Mouse (Mus musculus) neural tube, embryonic 14.5 days (tissue): Measurements from ENCODE around the gene Stx2. TPM values are rescaled to one million over a fixed set of nuclear protein-coding genes. Genes with fewer than 3 reads are reported as not detected.

Experiments
- ATAC-seq: fragments of 200-750 bp; cut with Nextera tagmentation; 2 replicates; pipeline ENCODE4 v1.8.0; 2017; ENCODE audit warnings: low read depth, mild to moderate bottlenecking, moderate TSS enrichment, moderate library complexity
- H3K27ac ChIP-seq: fragments of 300-500 bp; sonication (generic); 2 replicates; pipeline ENCODE4 v1.5.1; 2014; ENCODE audit warnings: low read depth, mild to moderate bottlenecking, control low read depth, low read length, moderate library complexity, mixed read lengths
- H3K27me3 ChIP-seq: fragments of 300-500 bp; sonication (generic); 2 replicates; pipeline ENCODE4 v1.6.1; 2014; ENCODE audit warnings: low read length; ENCODE audit not compliant: control insufficient read depth, insufficient read depth
- H3K36me3 ChIP-seq: fragments of 300-500 bp; sonication (generic); 2 replicates; pipeline ENCODE4 v1.6.1; 2014; ENCODE audit warnings: low read length, mixed read lengths; ENCODE audit not compliant: control insufficient read depth, insufficient read depth
- H3K4me1 ChIP-seq: fragments of 300-500 bp; sonication (generic); 2 replicates; pipeline ENCODE4 v1.6.1; 2014; ENCODE audit warnings: low read length; ENCODE audit not compliant: control insufficient read depth, insufficient read depth
- H3K4me2 ChIP-seq: fragments of 300-500 bp; sonication (generic); 2 replicates; pipeline ENCODE4 v1.6.1; 2014; ENCODE audit warnings: mild to moderate bottlenecking, low read depth, low read length, control low read depth
- H3K4me3 ChIP-seq: fragments of 300-500 bp; sonication (generic); 2 replicates; pipeline ENCODE4 v1.5.1; 2014; ENCODE audit warnings: low read depth, low read length, control low read depth, mixed read lengths
- H3K9ac ChIP-seq: fragments of 300-500 bp; sonication (generic); replicated peaks from 2 replicates; pipeline ENCODE4 v1.6.1; 2014; ENCODE audit warnings: low read depth, mild to moderate bottlenecking, control low read depth, low read length, mixed read lengths
- H3K9me3 ChIP-seq: fragments of 300-500 bp; sonication (generic); 2 replicates; pipeline ENCODE4 v1.6.1; 2016; ENCODE audit warnings: low read length; ENCODE audit not compliant: control insufficient read depth
- WGBS: fragments of 180-500 bp; shearing (Covaris S2); extraction: QIAGEN DNeasy Blood & Tissue Kit; methylation state at CpG from one replicate; pipeline ENCODE4 v1.1.7; 2014; 5-methylcytosine and 5-hydroxymethylcytosine counted together
- polyA plus RNA-seq: library from polyadenylated mRNA; unstranded; fragments of >200 nt; fragmentation: Nextera tagmentation; extraction: Ambion mirVana; gene quantifications from 2 replicates; pipeline ENCODE4 v1.2.1, GENCODE M21; 2014

Stx2 gene
- 14.4 and 26.8 TPM in 2 replicates for polyA plus RNA-seq

GRCm38 (mm10) chr5:129008412-129008826, at the start of gene Stx2:
Gene Stx2, minus strand, starts transcription at chr5:129008574.
- 0% methylated on average over 37 of the region's 39 CpGs for WGBS
- H3K4me2 ChIP-seq: peak within 1 kb of the TSS; percentile 63
- peak; percentile 83 for ATAC-seq
- no peaks in the 10 kb centered on the region for H3K27me3 ChIP-seq
- H3K27ac ChIP-seq: 0 out of 2 replicates have a peak within 1 kb of the TSS, but pooled peaks have one; percentile 6
- H3K36me3 ChIP-seq: no peaks in the 10 kb centered on the region
- H3K9me3 ChIP-seq: no peaks in the 10 kb centered on the region
- H3K9ac ChIP-seq: peak within 1 kb of the TSS; percentile 74
- peak within 1 kb of the TSS; percentile 59 for H3K4me3 ChIP-seq
- H3K4me1 ChIP-seq: peaks cover 9% of the 10 kb centered on the region; the same call in 1 of the 2 replicates

- H3K9me3 ChIP-seq: no peaks in the 10 kb centered on the region
- H3K36me3 ChIP-seq: no peaks in the 10 kb centered on the region
- no peaks in the 10 kb centered on the region for H3K27me3 ChIP-seq
- H3K9ac ChIP-seq: no peak overlapping the region
- H3K4me3 ChIP-seq: no peak overlapping the region
- no peak overlapping the region for H3K4me2 ChIP-seq
- 0 out of 2 replicates have a peak, but pooled peaks cover 7% of the 10 kb centered on the region for H3K4me1 ChIP-seq
- WGBS: 87% methylated on average over 9 of the region's 9 CpGs
- no peak overlapping the region for H3K27ac ChIP-seq
- ATAC-seq: no peak
Observed at GRCm38 (mm10) chr5:129054675-129055284, 46.4 kb upstream of the Stx2 start.

DNA sequence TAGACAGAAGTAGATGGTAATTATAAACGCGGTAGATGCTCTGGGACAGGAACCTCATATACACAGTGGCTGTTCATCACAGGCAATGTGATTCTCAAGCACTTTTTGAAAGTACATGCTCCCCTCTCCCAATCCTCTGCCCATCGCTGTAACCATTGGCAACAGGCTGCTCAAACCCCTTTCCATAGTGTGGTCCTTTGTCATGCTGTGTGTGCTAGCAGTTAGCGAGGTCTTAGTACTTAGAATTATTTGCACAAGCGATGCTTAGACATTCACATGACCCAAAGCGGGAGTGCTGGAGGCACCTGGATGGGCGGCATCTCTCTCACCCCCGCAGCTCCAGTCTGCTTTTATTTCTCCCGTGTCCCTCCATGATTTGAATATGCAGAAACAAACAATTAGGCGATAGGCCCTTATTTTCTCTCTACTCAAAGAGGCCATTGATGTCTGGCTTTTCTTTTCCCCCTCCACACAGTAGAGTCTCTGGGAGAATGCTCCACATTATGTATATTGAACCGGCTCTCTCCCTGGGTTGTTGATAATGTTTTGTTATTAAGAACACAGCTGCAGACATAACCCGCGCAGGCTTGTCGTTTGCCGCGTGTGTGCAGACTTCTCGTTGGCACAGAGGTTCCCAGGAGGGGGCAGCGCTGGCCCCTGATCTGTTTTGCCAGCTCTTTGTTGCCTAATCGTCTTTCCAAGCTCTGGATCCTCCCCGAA, 44.4 kb upstream of the Stx2 start:
- Histone ChIP-seq H3K9ac (no peak overlapping the region; the same call in 1 of the 2 replicates), H3K9me3 (no peaks in the 10 kb centered on the region)
- WGBS: 17% methylated on average over 20 of the region's 20 CpGs

DNA sequence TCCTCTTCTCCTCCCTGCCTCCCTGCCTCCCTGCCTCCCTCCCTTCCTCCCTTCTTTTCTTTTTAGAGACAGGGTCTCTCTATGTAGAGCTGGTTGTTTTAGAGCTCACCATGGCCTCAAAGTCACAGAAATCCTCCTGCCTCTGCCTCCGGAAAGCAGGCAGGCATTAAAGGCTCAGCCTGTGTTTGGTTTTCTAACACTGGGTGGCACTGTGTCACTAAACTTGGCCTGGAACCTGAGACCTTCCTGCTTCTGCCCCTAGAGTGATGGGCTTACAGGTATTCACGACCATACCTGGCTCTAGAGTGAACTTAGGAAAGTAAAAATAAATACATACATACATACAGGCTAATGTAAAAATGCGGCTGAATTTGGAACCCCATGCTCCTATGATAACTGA, 43.5 kb upstream of the Stx2 start:
- Histone ChIP-seq H3K4me3 (no peak overlapping the region), H3K9me3 (no peaks in the 10 kb centered on the region), H3K9ac (no peak overlapping the region), H3K4me2 (no peak overlapping the region), H3K36me3 (no peaks in the 10 kb centered on the region), H3K27ac (no peak overlapping the region), H3K27me3 (no peaks in the 10 kb centered on the region), H3K4me1 (0 out of 2 replicates have a peak, but pooled peaks cover 12% of the 10 kb centered on the region)
- WGBS: 91% methylated on average over 3 of the region's 3 CpGs
- no peak for ATAC-seq

More for the DNA sequence above, 44.4 kb upstream of the Stx2 start:
- ATAC-seq: peak; percentile 24; the same call in 1 of the 2 replicates
- peak overlapping the region; percentile 4; the same call in 1 of the 2 replicates for H3K4me2 ChIP-seq
- H3K36me3 ChIP-seq: no peaks in the 10 kb centered on the region
- no peaks in the 10 kb centered on the region for H3K27me3 ChIP-seq
- H3K4me1 ChIP-seq: 0 out of 2 replicates have a peak, but pooled peaks cover 12% of the 10 kb centered on the region
- H3K27ac ChIP-seq: peak overlapping the region; percentile 68
- H3K4me3 ChIP-seq: no peak overlapping the region

DNA sequence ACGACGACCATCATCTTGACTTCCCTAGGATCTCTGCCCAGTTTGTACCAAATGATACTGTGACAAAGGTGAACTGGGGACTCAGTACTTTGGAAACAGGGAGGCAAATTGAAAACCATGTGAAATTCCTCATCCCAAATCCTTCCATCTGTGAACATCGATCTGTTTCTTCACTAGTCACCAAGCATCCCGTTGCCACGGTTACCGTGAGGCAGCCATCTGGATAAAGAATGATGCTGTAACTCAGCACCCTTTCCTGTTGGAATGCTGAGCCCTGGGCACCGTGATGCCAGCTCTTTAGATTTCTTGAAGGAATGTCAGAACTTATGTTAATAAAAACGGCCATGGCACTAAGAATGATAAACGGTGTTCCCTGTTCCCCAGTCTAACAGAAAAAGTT, 41.0 kb upstream of the Stx2 start:
- Histone ChIP-seq H3K4me1 (0 out of 2 replicates have a peak, but pooled peaks cover 20% of the 10 kb centered on the region), H3K9me3 (no peaks in the 10 kb centered on the region), H3K4me3 (no peak overlapping the region), H3K27me3 (no peaks in the 10 kb centered on the region), H3K36me3 (no peaks in the 10 kb centered on the region), H3K4me2 (no peak overlapping the region), H3K9ac (no peak overlapping the region), H3K27ac (no peak overlapping the region)
- ATAC-seq: no peak
- WGBS: 57% methylated on average over 9 of the region's 9 CpGs

DNA sequence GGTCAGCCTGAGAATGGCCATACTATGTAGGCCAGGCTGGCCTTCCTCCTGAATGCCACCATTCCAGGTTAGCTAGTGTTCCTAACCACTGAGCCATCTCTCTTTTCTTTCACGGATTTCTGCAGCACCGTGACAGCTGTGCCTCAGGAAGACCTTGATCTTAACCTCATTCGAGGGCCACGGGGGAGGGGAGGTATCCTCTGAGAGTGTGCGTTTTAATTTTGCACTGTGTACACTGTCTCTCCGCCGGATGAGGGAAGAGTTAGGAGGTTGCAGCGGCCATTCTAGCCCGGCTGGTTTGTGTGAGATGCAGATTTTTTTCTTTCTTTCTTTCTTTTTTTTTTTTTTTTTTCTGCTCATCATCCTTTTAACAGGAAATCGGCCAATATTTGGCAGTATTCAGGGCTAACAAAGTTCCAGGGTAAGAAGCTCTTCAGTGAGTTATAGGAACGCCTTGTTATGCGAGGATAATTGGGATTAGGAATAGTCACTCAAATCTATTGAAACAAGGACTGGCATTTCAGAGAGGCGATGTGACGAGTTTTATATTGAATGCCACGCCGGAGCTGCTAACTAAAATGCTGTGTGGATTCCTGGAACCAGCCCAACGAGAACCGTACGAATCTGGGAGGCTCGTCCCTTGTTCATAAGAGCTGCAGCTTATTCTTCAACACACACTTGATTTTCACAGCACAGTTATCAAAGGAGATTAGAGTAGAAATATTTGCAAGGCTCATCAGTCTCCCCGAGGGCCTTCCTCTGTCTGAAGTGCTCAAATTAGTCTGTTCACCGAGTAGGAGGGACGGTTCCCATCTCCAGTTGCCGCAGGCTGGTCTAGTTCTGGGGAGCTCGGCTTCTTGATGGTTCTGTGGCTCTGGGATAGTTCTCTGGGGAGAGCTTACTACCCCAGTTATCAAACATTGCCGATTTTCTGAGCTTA, 37.5 kb upstream of the Stx2 start:
- 0 out of 2 replicates have a peak overlapping the region, but pooled peaks have one; percentile 12 for H3K27ac ChIP-seq
- no peak overlapping the region for H3K4me3 ChIP-seq
- no peaks in the 10 kb centered on the region for H3K36me3 ChIP-seq
- no peak for ATAC-seq
- no peak overlapping the region for H3K9ac ChIP-seq
- H3K27me3 ChIP-seq: no peaks in the 10 kb centered on the region
- 0 out of 2 replicates have a peak, but pooled peaks cover 13% of the 10 kb centered on the region for H3K4me1 ChIP-seq
- 45% methylated on average over 26 of the region's 26 CpGs for WGBS
- peak overlapping the region; percentile 2; the same call in 1 of the 2 replicates for H3K4me2 ChIP-seq
- H3K9me3 ChIP-seq: no peaks in the 10 kb centered on the region

GRCm38 (mm10) chr5:129037739-129038138, 29.4 kb upstream of the Stx2 start:
- H3K27ac ChIP-seq: no peak overlapping the region
- H3K36me3 ChIP-seq: no peaks in the 10 kb centered on the region
- ATAC-seq: no peak
- no peak overlapping the region for H3K4me3 ChIP-seq
- H3K27me3 ChIP-seq: no peaks in the 10 kb centered on the region
- H3K9me3 ChIP-seq: no peaks in the 10 kb centered on the region
- no peak overlapping the region for H3K4me2 ChIP-seq
- 91% methylated on average over 7 of the region's 7 CpGs for WGBS
- no peak overlapping the region for H3K9ac ChIP-seq
- H3K4me1 ChIP-seq: no peaks in the 10 kb centered on the region

DNA sequence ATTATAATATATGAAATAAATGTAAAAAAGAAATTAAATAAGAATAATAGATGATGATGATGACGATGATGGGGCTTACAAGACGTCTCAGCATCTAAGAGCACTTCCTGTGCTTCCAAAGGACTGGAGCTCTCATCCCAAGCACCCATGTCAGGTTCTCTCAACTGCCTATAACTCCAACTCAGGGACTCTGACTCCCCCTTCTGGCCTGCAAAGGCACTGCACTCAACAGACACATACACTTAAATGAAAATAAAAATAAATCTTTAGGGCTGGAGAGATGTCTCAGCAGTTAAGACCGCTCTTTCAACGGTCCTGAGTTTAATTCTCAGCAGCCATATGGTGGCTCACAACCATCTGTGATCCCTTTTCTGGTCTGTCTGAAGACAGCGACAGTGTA, 28.3 kb upstream of the Stx2 start:
- Histone ChIP-seq H3K36me3 (no peaks in the 10 kb centered on the region), H3K4me3 (no peak overlapping the region), H3K9ac (no peak overlapping the region), H3K27me3 (no peaks in the 10 kb centered on the region), H3K4me2 (no peak overlapping the region), H3K9me3 (no peaks in the 10 kb centered on the region), H3K27ac (no peak overlapping the region), H3K4me1 (no peaks in the 10 kb centered on the region)
- no peak for ATAC-seq
- 87% methylated on average over 5 of the region's 5 CpGs for WGBS
